Mouse (Mus musculus) subcutaneous adipose tissue, adult 2 months (tissue): Measurements from ENCODE around the gene Ibsp. TPM values are rescaled to one million over a fixed set of nuclear protein-coding genes. Genes with fewer than 3 reads are reported as not detected.

Experiments used
- polyA plus RNA-seq: library from polyadenylated mRNA; depleted of rRNA; stranded (reverse); fragments of >200 nt; gene quantifications from 2 replicates; pipeline ENCODE4 v1.2.3, GENCODE M21; 2012; ENCODE audit warnings: low replicate concordance; rRNA removed

The Ibsp gene
- not detected in 2 replicates for polyA plus RNA-seq

DNA sequence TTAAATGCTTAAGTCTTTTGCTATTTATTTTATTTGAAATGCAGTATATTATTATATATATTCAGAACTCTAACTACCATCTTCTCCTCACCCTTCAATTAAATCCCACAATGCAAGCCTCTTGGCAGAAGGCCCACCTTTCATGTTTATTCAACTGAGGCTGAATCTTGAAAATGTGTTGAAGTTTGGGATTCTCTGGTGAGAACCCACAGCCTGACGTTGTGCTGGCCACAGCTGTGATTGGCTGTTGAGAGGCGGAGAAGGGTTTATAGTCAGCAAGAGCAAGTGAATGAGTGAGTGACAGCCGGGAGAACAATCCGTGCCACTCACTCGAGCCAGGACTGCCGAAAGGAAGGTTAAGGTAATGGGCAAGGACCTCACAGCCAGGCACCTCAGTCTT is at the start of gene Ibsp:
Gene Ibsp (plus strand): TSS at position 178 of the 400 bp plus-strand sequence.

DNA sequence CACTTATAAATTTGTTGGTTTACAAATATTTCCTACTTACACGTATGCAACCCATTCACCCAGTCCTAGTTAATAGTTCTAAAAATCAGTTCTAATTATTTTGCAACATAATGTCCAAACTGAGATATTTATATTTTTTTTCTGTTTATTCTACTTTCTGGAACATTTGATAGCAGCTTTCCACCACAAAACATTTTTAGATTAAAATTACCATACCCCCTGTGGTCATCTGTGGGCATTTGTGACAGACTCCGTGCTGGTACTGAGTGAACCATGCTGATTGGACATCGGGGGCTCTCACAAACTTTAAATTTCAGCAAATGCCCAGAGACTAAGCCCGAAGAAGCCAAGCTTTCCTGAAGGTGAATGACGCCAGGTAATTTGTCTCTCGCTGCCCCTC is 26.1 kb downstream of the Ibsp start, which contains the start of gene Mepe:
Gene Mepe (plus strand): TSS at position 301 of the 400 bp plus-strand sequence.

Other genes starting within 250 kb of the Ibsp start
- gene Gm17660, start 221.6 kb upstream of the Ibsp start, polyA plus RNA-seq, result not detected in 2 replicates
- gene Sparcl1, start 185.4 kb upstream of the Ibsp start, polyA plus RNA-seq, result 249 and 562 TPM in 2 replicates
- not detected in 2 replicates for gene Dspp, start 128.5 kb upstream of the Ibsp start, polyA plus RNA-seq
- 0.04 and 0.05 TPM in 2 replicates for gene Dmp1, start 96.6 kb upstream of the Ibsp start, polyA plus RNA-seq
- not detected in 2 replicates for gene Mepe, start 26.2 kb downstream of the Ibsp start, polyA plus RNA-seq
- 0.77 and 15.5 TPM in 2 replicates for gene Spp1, start 135.9 kb downstream of the Ibsp start, polyA plus RNA-seq
- 22.4 and 44.4 TPM in 2 replicates for gene Pkd2, start 160.3 kb downstream of the Ibsp start, polyA plus RNA-seq
- 1.1 and 1.6 TPM in 2 replicates for gene BC005561, start 209.2 kb downstream of the Ibsp start, polyA plus RNA-seq